Mouse (Mus musculus) stomach, embryonic 15.5 days (tissue): ENCODE measurements around the gene Gm11733. TPM values are rescaled to one million over a fixed set of nuclear protein-coding genes. Genes with fewer than 3 reads are reported as not detected.
"Not testable (repeated sequence)": the region's sequence is repeated elsewhere in the genome, so short reads cannot be mapped to it uniquely, and the experiment has no call there.

ENCODE experiments used
- ATAC-seq: fragments of 200-750 bp; cut with Nextera tagmentation; 2 replicates; pipeline ENCODE4 v1.8.0; 2017; ENCODE audit warnings: low read depth, moderate number of reproducible peaks, moderate TSS enrichment; ENCODE audit not compliant: insufficient read depth, low FRiP score
- H3K27ac ChIP-seq: fragments of 300-500 bp; sonication (generic); 2 replicates; pipeline ENCODE4 v1.5.1; 2015; ENCODE audit warnings: mild to moderate bottlenecking, inconsistent platforms
- H3K27me3 ChIP-seq: fragments of 300-500 bp; sonication (generic); replicated peaks from 2 replicates; pipeline ENCODE4 v1.6.1; 2015; ENCODE audit warnings: inconsistent platforms
- H3K36me3 ChIP-seq: fragments of 300-500 bp; sonication (generic); 2 replicates; pipeline ENCODE4 v1.6.1; 2015; ENCODE audit warnings: inconsistent platforms
- H3K4me1 ChIP-seq: fragments of 300-500 bp; sonication (generic); 2 replicates; pipeline ENCODE4 v1.6.1; 2015; ENCODE audit warnings: inconsistent platforms
- H3K4me2 ChIP-seq: fragments of 300-500 bp; sonication (generic); 2 replicates; pipeline ENCODE4 v1.6.1; 2015; ENCODE audit warnings: mild to moderate bottlenecking, inconsistent platforms
- H3K4me3 ChIP-seq: fragments of 300-500 bp; sonication (generic); replicated peaks from 2 replicates; pipeline ENCODE4 v1.5.1; 2015; ENCODE audit warnings: inconsistent platforms
- H3K9ac ChIP-seq: fragments of 300-500 bp; sonication (generic); 2 replicates; pipeline ENCODE4 v1.6.1; 2015; ENCODE audit warnings: inconsistent platforms
- H3K9me3 ChIP-seq: fragments of 300-500 bp; sonication (generic); 2 replicates; pipeline ENCODE4 v1.6.1; 2016; ENCODE audit warnings: inconsistent platforms
- WGBS: fragments of 180-500 bp; shearing (Covaris S2); methylation state at CpG from one replicate; pipeline ENCODE4 v1.1.7; 2015; 5-methylcytosine and 5-hydroxymethylcytosine counted together
- polyA plus RNA-seq: library from polyadenylated mRNA; unstranded; fragments of >200 nt; fragmentation: Nextera tagmentation; extraction: Ambion mirVana; gene quantifications from 2 replicates; pipeline ENCODE4 v1.2.1, GENCODE M21; 2015

Gene Gm11733
- polyA plus RNA-seq: not detected in 2 replicates

- H3K4me2 ChIP-seq: peak within 1 kb of the TSS; percentile 62
- no peak for ATAC-seq
- no peaks in the 10 kb centered on the region for H3K36me3 ChIP-seq
- H3K9ac ChIP-seq: no peak within 1 kb of the TSS
- peak within 1 kb of the TSS; percentile 20 for H3K4me3 ChIP-seq
- peaks cover 21% of the 10 kb centered on the region for H3K4me1 ChIP-seq
- H3K9me3 ChIP-seq: no peaks in the 10 kb centered on the region
- H3K27me3 ChIP-seq: no peaks in the 10 kb centered on the region
- H3K27ac ChIP-seq: peak within 1 kb of the TSS; percentile 78
- WGBS: 35% methylated on average over 12 of the region's 12 CpGs
Measured at GRCm38 (mm10) chr11:117484198-117484597, at the start of gene Gm11733. Gene Gm11733 (plus strand): TSS chr11:117484368.

- Histone ChIP-seq H3K4me3 (no peak overlapping the region), H3K4me2 (no peak overlapping the region), H3K9me3 (no peaks in the 10 kb centered on the region), H3K4me1 (peaks cover 13% of the 10 kb centered on the region), H3K36me3 (no peaks in the 10 kb centered on the region), H3K9ac (no peak overlapping the region), H3K27ac (no peak overlapping the region), H3K27me3 (peaks cover 7% of the 10 kb centered on the region; the same call in 1 of the 2 replicates)
- ATAC-seq: 0 out of 2 replicates have a peak, but pooled peaks have one; percentile 23
- 27% methylated on average over 22 of the region's 22 CpGs for WGBS
Measured at GRCm38 (mm10) chr11:117436401-117437109, 47.6 kb upstream of the Gm11733 start.

GRCm38 (mm10) chr11:117437110-117437490 lies 47.1 kb upstream of the Gm11733 start:
- H3K9me3 ChIP-seq: no peaks in the 10 kb centered on the region

GRCm38 (mm10) chr11:117438363-117438762 lies 45.8 kb upstream of the Gm11733 start:
- H3K27me3 ChIP-seq: peaks cover 7% of the 10 kb centered on the region; the same call in 1 of the 2 replicates
- H3K4me1 ChIP-seq: peaks cover 13% of the 10 kb centered on the region
- H3K36me3 ChIP-seq: no peaks in the 10 kb centered on the region
- WGBS: 35% methylated on average over 6 of the region's 6 CpGs
- peak; percentile 14; the same call in 1 of the 2 replicates for ATAC-seq
- H3K9ac ChIP-seq: no peak overlapping the region
- H3K9me3 ChIP-seq: no peaks in the 10 kb centered on the region
- H3K4me2 ChIP-seq: no peak overlapping the region
- no peak overlapping the region for H3K27ac ChIP-seq
- no peak overlapping the region for H3K4me3 ChIP-seq

More at GRCm38 (mm10) chr11:117437110-117437490, 47.1 kb upstream of the Gm11733 start:
- no peak for ATAC-seq
- no peak overlapping the region for H3K4me3 ChIP-seq
- H3K36me3 ChIP-seq: no peaks in the 10 kb centered on the region
- no peak overlapping the region for H3K4me2 ChIP-seq
- H3K4me1 ChIP-seq: peaks cover 13% of the 10 kb centered on the region
- no peak overlapping the region for H3K9ac ChIP-seq
- no peak overlapping the region for H3K27ac ChIP-seq
- 51% methylated on average over 7 of the region's 7 CpGs for WGBS
- peaks cover 7% of the 10 kb centered on the region; the same call in 1 of the 2 replicates for H3K27me3 ChIP-seq

- Histone ChIP-seq H3K4me1 (peaks cover 13% of the 10 kb centered on the region), H3K4me2 (peak overlapping the region; percentile 39), H3K27ac (no peak overlapping the region), H3K9me3 (no peaks in the 10 kb centered on the region), H3K9ac (no peak overlapping the region), H3K27me3 (peaks cover 7% of the 10 kb centered on the region; the same call in 1 of the 2 replicates), H3K36me3 (no peaks in the 10 kb centered on the region), H3K4me3 (0 out of 2 replicates have a peak overlapping the region, but pooled peaks have one; percentile 1)
- 18% methylated on average over 22 of the region's 22 CpGs for WGBS
- ATAC-seq: no peak
Measured at GRCm38 (mm10) chr11:117440865-117441425, 43.2 kb upstream of the Gm11733 start.

GRCm38 (mm10) chr11:117444090-117444489 lies 40.1 kb upstream of the Gm11733 start:
- Histone ChIP-seq H3K9me3 (no peaks in the 10 kb centered on the region), H3K27me3 (peaks cover 4% of the 10 kb centered on the region; the same call in 1 of the 2 replicates), H3K4me1 (no peaks in the 10 kb centered on the region), H3K4me2 (no peak overlapping the region), H3K27ac (no peak overlapping the region), H3K36me3 (no peaks in the 10 kb centered on the region), H3K9ac (no peak overlapping the region), H3K4me3 (no peak overlapping the region)
- 65% methylated on average over 2 of the region's 2 CpGs for WGBS
- no peak for ATAC-seq

- Histone ChIP-seq H3K36me3 (no peaks in the 10 kb centered on the region), H3K27ac (no peak overlapping the region), H3K27me3 (no peaks in the 10 kb centered on the region; the same call in 1 of the 2 replicates), H3K4me3 (no peak overlapping the region), H3K4me2 (no peak overlapping the region), H3K9ac (no peak overlapping the region), H3K4me1 (no peaks in the 10 kb centered on the region), H3K9me3 (no peaks in the 10 kb centered on the region)
- ATAC-seq: no peak
- 40% methylated on average over 6 of the region's 6 CpGs for WGBS
Measured at GRCm38 (mm10) chr11:117445707-117446106, 38.5 kb upstream of the Gm11733 start.

- Histone ChIP-seq H3K4me3 (no peak overlapping the region), H3K36me3 (no peaks in the 10 kb centered on the region), H3K4me1 (no peaks in the 10 kb centered on the region), H3K4me2 (no peak overlapping the region), H3K27ac (no peak overlapping the region), H3K9me3 (no peaks in the 10 kb centered on the region), H3K9ac (no peak overlapping the region), H3K27me3 (peaks cover 7% of the 10 kb centered on the region)
- WGBS: 22% methylated on average over 10 of the region's 10 CpGs
- ATAC-seq: no peak
Measured at GRCm38 (mm10) chr11:117454086-117454485, 30.1 kb upstream of the Gm11733 start.

- H3K9me3 ChIP-seq: no peaks in the 10 kb centered on the region
- H3K36me3 ChIP-seq: no peaks in the 10 kb centered on the region
- no peak overlapping the region for H3K4me2 ChIP-seq
- 9% methylated on average over 8 of the region's 8 CpGs for WGBS
- no peak overlapping the region for H3K9ac ChIP-seq
- peaks cover 28% of the 10 kb centered on the region for H3K27me3 ChIP-seq
- peaks cover 10% of the 10 kb centered on the region; the same call in 1 of the 2 replicates for H3K4me1 ChIP-seq
- no peak overlapping the region for H3K27ac ChIP-seq
- H3K4me3 ChIP-seq: no peak overlapping the region
- no peak for ATAC-seq
Measured at GRCm38 (mm10) chr11:117459148-117459547, 25.0 kb upstream of the Gm11733 start.

GRCm38 (mm10) chr11:117462202-117462864 lies 21.8 kb upstream of the Gm11733 start:
- ATAC-seq: no peak
- H3K27me3 ChIP-seq: peaks cover 28% of the 10 kb centered on the region
- no peak overlapping the region for H3K4me3 ChIP-seq
- H3K9ac ChIP-seq: no peak overlapping the region
- WGBS: 8% methylated on average over 16 of the region's 16 CpGs
- H3K36me3 ChIP-seq: no peaks in the 10 kb centered on the region
- H3K9me3 ChIP-seq: no peaks in the 10 kb centered on the region
- H3K27ac ChIP-seq: no peak overlapping the region
- H3K4me2 ChIP-seq: no peak overlapping the region
- peaks cover 10% of the 10 kb centered on the region; the same call in 1 of the 2 replicates for H3K4me1 ChIP-seq

- Histone ChIP-seq H3K27me3 (peaks cover 28% of the 10 kb centered on the region), H3K4me1 (peaks cover 10% of the 10 kb centered on the region; the same call in 1 of the 2 replicates)
- not testable (repeated sequence) for H3K4me3 ChIP-seq, H3K9ac ChIP-seq, H3K9me3 ChIP-seq, ATAC-seq, H3K4me2 ChIP-seq, H3K36me3 ChIP-seq, H3K27ac ChIP-seq
- WGBS: 69% methylated on average over 4 of the region's 4 CpGs
Measured at GRCm38 (mm10) chr11:117463416-117463815, 20.8 kb upstream of the Gm11733 start.

GRCm38 (mm10) chr11:117466292-117466691 lies 17.9 kb upstream of the Gm11733 start:
- Histone ChIP-seq H3K9ac (no peak overlapping the region), H3K4me1 (peaks cover 13% of the 10 kb centered on the region; the same call in 1 of the 2 replicates), H3K4me3 (no peak overlapping the region), H3K27ac (no peak overlapping the region), H3K4me2 (no peak overlapping the region), H3K9me3 (no peaks in the 10 kb centered on the region), H3K27me3 (0 out of 2 replicates have a peak, but pooled peaks cover 8% of the 10 kb centered on the region), H3K36me3 (no peaks in the 10 kb centered on the region)
- 37% methylated on average over 5 of the region's 5 CpGs for WGBS
- no peak for ATAC-seq
